Mouse (Mus musculus): ENCODE results near the gene H6pd. TPM values are rescaled to one million over a fixed set of nuclear protein-coding genes. Genes with fewer than 3 reads are reported as not detected.
A peak's percentile ranks its signal among the peaks of the same experiment; 100 is the strongest.

H6pd gene
- 11.4 and 12.7 TPM in 2 replicates for polyA plus RNA-seq (2016; fragmentation: Nextera tagmentation; extraction: Ambion mirVana)

GRCm38 (mm10) chr4:150008853-150009586 is at the start of gene H6pd:
Gene H6pd, minus strand, starts transcription at chr4:150009023.
- WGBS = 3% methylated on average over 52 of the region's 52 CpGs
- peaks cover 7% of the 10 kb centered on the region; the same call in 1 of the 2 replicates for H3K36me3 ChIP-seq
- ATAC-seq (ENCODE audit: insufficient number of reproducible peaks, low FRiP score) = peak; percentile 90
- H3K4me3 ChIP-seq = peak within 1 kb of the TSS; percentile 72
- H3K27me3 ChIP-seq (replicated peaks) = no peaks in the 10 kb centered on the region
- peak within 1 kb of the TSS; percentile 86 for H3K9ac ChIP-seq
- H3K4me2 ChIP-seq = peak within 1 kb of the TSS; percentile 77
- H3K4me1 ChIP-seq (replicated peaks) = peaks cover 31% of the 10 kb centered on the region
- H3K9me3 ChIP-seq (replicated peaks) = no peaks in the 10 kb centered on the region; the same call in 1 of the 2 replicates
- H3K27ac ChIP-seq (ENCODE audit: poor library complexity, severe bottlenecking) = peak within 1 kb of the TSS; percentile 96

- no peaks in the 10 kb centered on the region for H3K9me3 ChIP-seq (replicated peaks)
- H3K36me3 ChIP-seq = peaks cover 6% of the 10 kb centered on the region; the same call in 1 of the 2 replicates
- H3K4me1 ChIP-seq (replicated peaks) = peaks cover 8% of the 10 kb centered on the region
- H3K4me3 ChIP-seq = no peak overlapping the region
- no peak overlapping the region for H3K4me2 ChIP-seq
- peaks cover 19% of the 10 kb centered on the region; the same call in 1 of the 2 replicates for H3K27me3 ChIP-seq (replicated peaks)
- no peak for ATAC-seq (ENCODE audit: insufficient number of reproducible peaks, low FRiP score)
- no peak overlapping the region for H3K27ac ChIP-seq (ENCODE audit: poor library complexity, severe bottlenecking)
- H3K9ac ChIP-seq = no peak overlapping the region
- 85% methylated on average over 12 of the region's 12 CpGs for WGBS
Observed at GRCm38 (mm10) chr4:150057722-150058121, 48.9 kb upstream of the H6pd start.

GRCm38 (mm10) chr4:150056171-150056570 is 47.3 kb upstream of the H6pd start:
- ATAC-seq (ENCODE audit: insufficient number of reproducible peaks, low FRiP score) = no peak
- Histone ChIP-seq H3K9me3 (replicated peaks) (no peaks in the 10 kb centered on the region), H3K27ac (ENCODE audit: poor library complexity, severe bottlenecking) (no peak overlapping the region), H3K27me3 (replicated peaks) (peaks cover 17% of the 10 kb centered on the region), H3K4me1 (replicated peaks) (peaks cover 8% of the 10 kb centered on the region), H3K36me3 (peaks cover 6% of the 10 kb centered on the region; the same call in 1 of the 2 replicates), H3K4me2 (no peak overlapping the region), H3K9ac (no peak overlapping the region), H3K4me3 (no peak overlapping the region)
- 80% methylated on average over 7 of the region's 7 CpGs for WGBS

- no peak overlapping the region for H3K27ac ChIP-seq (ENCODE audit: poor library complexity, severe bottlenecking)
- H3K27me3 ChIP-seq (replicated peaks) = peaks cover 37% of the 10 kb centered on the region
- H3K9me3 ChIP-seq (replicated peaks) = peaks cover 3% of the 10 kb centered on the region; the same call in 1 of the 2 replicates
- ATAC-seq (ENCODE audit: insufficient number of reproducible peaks, low FRiP score) = no peak
- no peak overlapping the region for H3K4me3 ChIP-seq
- H3K4me2 ChIP-seq = no peak overlapping the region
- 83% methylated on average over 3 of the region's 3 CpGs for WGBS
- peaks cover 6% of the 10 kb centered on the region; the same call in 1 of the 2 replicates for H3K36me3 ChIP-seq
- peaks cover 27% of the 10 kb centered on the region for H3K4me1 ChIP-seq (replicated peaks)
- H3K9ac ChIP-seq = no peak overlapping the region
Observed at GRCm38 (mm10) chr4:150052380-150052779, 43.6 kb upstream of the H6pd start.

- Histone ChIP-seq H3K4me1 (replicated peaks) (peaks cover 28% of the 10 kb centered on the region), H3K27ac (ENCODE audit: poor library complexity, severe bottlenecking) (no peak overlapping the region), H3K4me2 (no peak overlapping the region), H3K4me3 (no peak overlapping the region), H3K27me3 (replicated peaks) (peaks cover 44% of the 10 kb centered on the region), H3K9ac (no peak overlapping the region), H3K9me3 (replicated peaks) (peaks cover 3% of the 10 kb centered on the region; the same call in 1 of the 2 replicates), H3K36me3 (no peaks in the 10 kb centered on the region)
- no peak for ATAC-seq (ENCODE audit: insufficient number of reproducible peaks, low FRiP score)
- 71% methylated on average over 8 of the region's 8 CpGs for WGBS
Observed at GRCm38 (mm10) chr4:150051514-150051913, 42.7 kb upstream of the H6pd start.

- Histone ChIP-seq H3K4me2 (peak overlapping the region; percentile 94), H3K27me3 (replicated peaks) (peaks cover 59% of the 10 kb centered on the region)
- 16% methylated on average over 13 of the region's 13 CpGs for WGBS
Observed at GRCm38 (mm10) chr4:150049564-150050226, 40.9 kb upstream of the H6pd start.

GRCm38 (mm10) chr4:150049157-150049513 is 40.3 kb upstream of the H6pd start:
- no peak for ATAC-seq (ENCODE audit: insufficient number of reproducible peaks, low FRiP score)
- 14% methylated on average over 15 of the region's 15 CpGs for WGBS

More at GRCm38 (mm10) chr4:150049564-150050226, 40.9 kb upstream of the H6pd start:
- H3K4me1 ChIP-seq (replicated peaks) = peaks cover 20% of the 10 kb centered on the region
- peak overlapping the region; percentile 55 for H3K4me3 ChIP-seq
- no peaks in the 10 kb centered on the region for H3K36me3 ChIP-seq
- H3K9ac ChIP-seq = no peak overlapping the region
- ATAC-seq (ENCODE audit: insufficient number of reproducible peaks, low FRiP score) = no peak
- peaks cover 3% of the 10 kb centered on the region; the same call in 1 of the 2 replicates for H3K9me3 ChIP-seq (replicated peaks)
- no peak overlapping the region for H3K27ac ChIP-seq (ENCODE audit: poor library complexity, severe bottlenecking)

GRCm38 (mm10) chr4:150048478-150049156 is 39.8 kb upstream of the H6pd start:
- H3K36me3 ChIP-seq = no peaks in the 10 kb centered on the region
- H3K4me2 ChIP-seq = peak overlapping the region; percentile 94
- H3K4me3 ChIP-seq = peak overlapping the region; percentile 55
- H3K4me1 ChIP-seq (replicated peaks) = peaks cover 20% of the 10 kb centered on the region
- peaks cover 62% of the 10 kb centered on the region for H3K27me3 ChIP-seq (replicated peaks)
- no peak overlapping the region for H3K27ac ChIP-seq (ENCODE audit: poor library complexity, severe bottlenecking)
- H3K9ac ChIP-seq = peak overlapping the region; percentile 70
- peak; percentile 66 for ATAC-seq (ENCODE audit: insufficient number of reproducible peaks, low FRiP score)
- peaks cover 4% of the 10 kb centered on the region; the same call in 1 of the 2 replicates for H3K9me3 ChIP-seq (replicated peaks)
- under 1% methylated on average over 49 of the region's 49 CpGs for WGBS

More at GRCm38 (mm10) chr4:150049157-150049513, 40.3 kb upstream of the H6pd start:
- peaks cover 3% of the 10 kb centered on the region; the same call in 1 of the 2 replicates for H3K9me3 ChIP-seq (replicated peaks)
- no peaks in the 10 kb centered on the region for H3K36me3 ChIP-seq
- peak overlapping the region; percentile 70 for H3K9ac ChIP-seq
- no peak overlapping the region for H3K27ac ChIP-seq (ENCODE audit: poor library complexity, severe bottlenecking)
- peak overlapping the region; percentile 55 for H3K4me3 ChIP-seq
- peaks cover 20% of the 10 kb centered on the region for H3K4me1 ChIP-seq (replicated peaks)
- H3K27me3 ChIP-seq (replicated peaks) = peaks cover 62% of the 10 kb centered on the region
- peak overlapping the region; percentile 94 for H3K4me2 ChIP-seq

- H3K4me3 ChIP-seq = peak overlapping the region; percentile 55
- peaks cover 20% of the 10 kb centered on the region for H3K4me1 ChIP-seq (replicated peaks)
- peak overlapping the region; percentile 70 for H3K9ac ChIP-seq
- H3K9me3 ChIP-seq (replicated peaks) = peaks cover 5% of the 10 kb centered on the region; the same call in 1 of the 2 replicates
- no peak overlapping the region for H3K27ac ChIP-seq (ENCODE audit: poor library complexity, severe bottlenecking)
- 1% methylated on average over 20 of the region's 20 CpGs for WGBS
- H3K36me3 ChIP-seq = no peaks in the 10 kb centered on the region
- H3K4me2 ChIP-seq = peak overlapping the region; percentile 94
- peak; percentile 69 for ATAC-seq (ENCODE audit: insufficient number of reproducible peaks, low FRiP score)
- H3K27me3 ChIP-seq (replicated peaks) = peaks cover 62% of the 10 kb centered on the region
Observed at GRCm38 (mm10) chr4:150048038-150048437, 39.2 kb upstream of the H6pd start.

- no peak for ATAC-seq (ENCODE audit: insufficient number of reproducible peaks, low FRiP score)
- H3K4me3 ChIP-seq = no peak overlapping the region
- no peak overlapping the region for H3K4me2 ChIP-seq
- H3K9me3 ChIP-seq (replicated peaks) = 0 out of 2 replicates have a peak, but pooled peaks cover 2% of the 10 kb centered on the region
- no peak overlapping the region for H3K9ac ChIP-seq
- no peak overlapping the region for H3K27ac ChIP-seq (ENCODE audit: poor library complexity, severe bottlenecking)
- peaks cover 12% of the 10 kb centered on the region for H3K4me1 ChIP-seq (replicated peaks)
- 87% methylated on average over 9 of the region's 9 CpGs for WGBS
- no peaks in the 10 kb centered on the region for H3K36me3 ChIP-seq
- H3K27me3 ChIP-seq (replicated peaks) = peaks cover 32% of the 10 kb centered on the region
Observed at GRCm38 (mm10) chr4:150043591-150043990, 34.8 kb upstream of the H6pd start.

All from heart, embryonic 12.5 days (tissue).